Mouse (Mus musculus): Measurements from ENCODE around the gene Stard13. TPM values are rescaled to one million over a fixed set of nuclear protein-coding genes. Genes with fewer than 3 reads are reported as not detected.

Gene Stard13
- polyA plus RNA-seq (2014; fragmentation: Illumina TruSeq; extraction: RNeasy Lipid Tissue Mini Kit (QIAGEN cat#74804); ENCODE audit: low read depth, low replicate concordance), result 12.8 TPM

DNA sequence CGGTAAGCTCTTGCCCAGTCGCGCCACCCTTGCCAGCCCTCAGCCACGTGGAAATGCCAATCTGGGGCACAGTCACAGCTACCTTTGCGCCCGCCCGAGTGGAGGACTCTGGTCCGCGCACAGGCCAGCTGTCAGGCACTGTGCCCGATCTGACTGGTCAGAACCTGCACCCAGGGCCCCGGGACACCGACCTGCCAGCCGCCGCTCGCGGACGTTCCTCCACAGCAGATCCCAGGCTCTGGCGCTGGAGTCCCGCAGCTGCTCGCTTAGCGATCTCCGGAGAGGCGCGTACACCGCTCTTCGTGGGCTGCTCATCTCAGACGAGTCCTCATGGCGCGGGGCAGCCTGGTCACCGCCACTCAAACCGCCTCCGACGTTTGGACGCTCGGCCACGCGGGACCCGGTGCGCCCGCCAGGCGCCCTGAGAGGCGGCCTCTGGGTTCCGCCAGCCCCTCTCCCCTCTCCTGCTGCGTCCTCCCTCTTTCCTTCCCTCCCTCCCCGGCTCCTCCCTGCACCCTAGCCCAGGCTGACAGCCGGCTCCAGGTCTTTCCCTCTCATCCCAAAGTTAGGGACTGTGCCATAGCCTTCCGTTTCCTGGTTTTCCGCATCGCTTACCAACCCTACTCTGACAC lies at the start of gene Stard13:
Gene Stard13, minus strand, starts transcription at position 437 of the 632 bp plus-strand sequence.

Other genes starting within 250 kb of the Stard13 start
- not detected for gene Gm42906, start 194.3 kb upstream of the Stard13 start, polyA plus RNA-seq (2014; fragmentation: Illumina TruSeq; extraction: RNeasy Lipid Tissue Mini Kit (QIAGEN cat#74804); ENCODE audit: low read depth, low replicate concordance)

Measured in liver, adult 10 weeks (tissue).